Mouse (Mus musculus): Measurements from ENCODE around the gene Slc38a4.

The Slc38a4 gene

DNA sequence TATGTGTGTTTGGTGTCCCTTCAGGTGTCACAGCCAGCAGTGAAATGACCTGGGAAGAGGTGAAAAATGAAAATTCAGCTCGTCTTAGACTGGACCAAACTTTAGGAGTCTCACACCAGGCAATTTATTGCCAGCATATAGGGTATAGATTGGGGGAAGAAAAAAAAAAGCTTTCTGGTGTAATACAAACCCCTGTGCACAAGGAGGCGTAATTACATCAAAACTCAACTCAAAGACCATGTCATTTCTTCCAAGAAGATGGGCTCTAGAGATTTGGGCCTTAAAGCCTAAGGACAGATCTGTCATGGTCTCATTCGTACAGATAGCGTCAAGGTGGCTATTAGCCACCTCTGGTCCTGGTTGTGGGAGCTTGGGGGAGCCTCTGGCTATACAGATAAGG is 86.0 kb downstream of the Slc38a4 start:
- DNase-seq (ENCODE audit: low read depth, low spot score): no peak

DNA sequence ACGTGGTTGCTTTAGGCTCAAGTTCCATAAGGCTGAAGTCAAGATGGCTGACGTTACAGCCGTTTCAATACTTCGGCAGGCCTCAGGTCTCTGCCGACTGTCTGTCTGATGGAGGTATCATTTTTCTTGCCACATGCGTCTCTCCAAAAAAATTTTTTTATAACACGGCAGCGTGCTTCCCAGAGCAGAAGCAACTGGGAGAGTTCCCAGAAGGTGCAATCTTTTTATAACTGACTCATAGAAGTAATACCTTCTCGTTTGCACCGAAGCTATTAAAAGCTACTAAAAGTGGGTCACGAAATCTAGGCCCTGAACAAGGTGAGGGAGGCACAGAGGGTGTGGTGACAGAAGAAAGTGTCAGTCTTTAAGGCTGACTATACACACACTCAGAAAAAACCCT is 87.0 kb downstream of the Slc38a4 start:
- peak; percentile 50 for DNase-seq (ENCODE audit: low read depth, low spot score)

DNA sequence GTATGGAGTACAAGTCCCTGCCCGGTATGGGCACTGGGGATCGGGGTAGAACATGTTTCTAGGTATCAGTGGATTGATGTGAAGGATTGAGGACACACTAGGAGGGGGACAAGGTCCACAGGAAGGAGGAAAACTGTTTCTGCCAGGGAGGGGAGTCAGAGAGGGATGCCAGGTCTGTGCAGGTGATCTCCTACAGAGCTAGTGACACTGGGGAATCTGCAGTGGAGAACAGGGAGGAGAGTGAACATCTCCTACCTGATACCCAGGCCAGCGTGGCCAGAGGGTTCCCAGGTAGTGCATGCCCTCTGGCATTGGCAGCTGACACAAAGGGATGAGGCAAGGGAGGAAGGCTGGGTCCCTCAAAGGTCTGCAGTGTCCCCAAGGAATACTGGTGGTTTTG is 89.4 kb downstream of the Slc38a4 start:
- DNase-seq (ENCODE audit: low read depth, low spot score): no peak

DNA sequence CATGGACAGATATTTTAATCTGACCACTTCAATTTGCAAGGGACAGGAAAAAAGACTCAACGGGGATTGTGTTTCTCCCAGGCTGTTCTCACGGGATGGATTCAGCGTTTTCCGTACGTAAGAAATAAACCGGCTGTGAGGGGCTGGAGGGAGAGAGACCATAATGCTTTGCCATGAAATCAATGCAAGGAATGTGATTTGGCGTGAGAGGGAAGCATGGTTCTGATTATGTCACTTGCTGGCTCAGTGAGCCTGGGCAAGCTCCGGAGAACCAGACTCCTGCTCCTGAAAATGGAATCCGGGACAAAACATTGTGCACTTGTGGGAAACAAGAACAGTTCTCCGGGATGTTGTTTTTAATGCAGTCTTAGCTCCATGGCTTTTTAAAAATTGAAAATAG is 92.0 kb downstream of the Slc38a4 start:
- DNase-seq (ENCODE audit: low read depth, low spot score): no peak

DNA sequence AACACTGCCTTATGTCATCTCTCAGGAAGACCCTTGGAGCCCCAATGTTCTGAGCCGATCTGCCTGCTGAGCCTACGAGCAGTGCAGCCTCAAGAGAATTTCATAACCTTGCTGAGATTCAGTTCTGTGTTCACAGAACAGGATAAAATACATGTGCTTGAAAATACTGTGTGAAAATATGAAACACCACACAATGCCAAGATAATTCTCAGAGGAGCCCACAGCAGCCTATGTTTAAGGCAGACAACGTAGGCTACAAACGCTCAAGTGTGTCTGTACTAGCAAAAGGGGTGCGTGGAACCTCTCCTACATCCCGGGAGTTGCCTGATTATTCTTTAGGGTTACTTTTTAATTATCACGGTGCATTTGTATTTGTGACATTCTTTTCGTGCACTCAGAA is 92.4 kb downstream of the Slc38a4 start:
- DNase-seq (ENCODE audit: low read depth, low spot score): no peak

DNA sequence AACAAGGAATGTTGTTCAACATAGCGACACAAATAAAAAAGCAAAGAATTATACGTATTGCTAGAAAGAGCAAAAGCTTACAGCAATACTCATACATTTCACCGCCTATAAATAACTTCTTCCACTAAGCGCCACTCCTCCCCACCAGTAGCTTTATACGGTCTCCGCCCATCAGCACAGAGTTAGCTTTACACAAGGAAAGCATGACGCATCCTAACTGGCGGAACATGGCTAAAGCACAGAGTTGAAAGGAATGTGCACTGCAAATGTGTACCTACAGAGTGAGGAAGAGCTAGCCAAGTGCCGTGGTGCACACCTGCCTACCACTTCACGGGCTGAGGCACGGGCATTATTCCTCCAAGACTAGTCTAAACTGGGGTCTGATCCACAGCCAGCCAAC is 95.4 kb downstream of the Slc38a4 start:
- no peak for DNase-seq (ENCODE audit: low read depth, low spot score)

DNA sequence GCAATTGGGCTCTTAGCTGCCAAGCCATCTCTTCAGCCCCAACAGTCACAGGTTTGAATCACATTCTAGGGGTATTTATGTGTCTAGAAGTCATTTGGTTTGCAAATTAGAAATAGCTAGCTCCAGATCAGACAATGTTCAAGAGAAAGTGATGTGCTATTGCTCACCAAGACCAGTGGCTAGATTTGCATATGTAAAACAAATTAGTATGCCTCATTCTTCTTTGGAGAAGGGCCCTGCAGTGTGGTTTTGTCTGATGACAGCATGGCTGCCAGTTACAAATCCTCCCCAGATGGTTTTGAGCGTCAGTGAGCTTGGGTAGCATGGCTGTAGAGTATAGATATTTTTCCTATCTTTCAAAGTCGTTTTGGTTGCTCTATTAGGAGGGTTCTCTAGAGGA is 96.5 kb downstream of the Slc38a4 start:
- no peak for DNase-seq (ENCODE audit: low read depth, low spot score)

DNA sequence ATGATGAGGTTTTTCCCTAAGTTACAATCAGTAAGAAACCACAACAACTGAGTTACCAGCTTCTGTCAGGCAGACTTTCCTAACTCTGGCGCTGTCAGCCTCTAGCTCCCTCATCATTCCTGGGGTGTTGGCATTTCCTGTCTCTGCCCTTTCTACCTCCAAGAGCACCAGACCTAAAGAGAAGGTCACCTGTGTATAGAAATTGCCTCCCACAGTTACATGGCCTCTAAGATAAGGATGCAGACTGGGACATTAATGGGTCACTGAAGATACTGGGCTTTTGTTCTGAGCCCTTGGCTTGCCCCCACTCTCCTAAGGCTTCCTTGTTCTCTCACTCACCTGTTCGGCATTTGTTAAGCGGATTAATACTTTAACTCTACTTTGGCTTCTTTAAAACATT is 99.1 kb downstream of the Slc38a4 start:
- DNase-seq (ENCODE audit: low read depth, low spot score): no peak

DNA sequence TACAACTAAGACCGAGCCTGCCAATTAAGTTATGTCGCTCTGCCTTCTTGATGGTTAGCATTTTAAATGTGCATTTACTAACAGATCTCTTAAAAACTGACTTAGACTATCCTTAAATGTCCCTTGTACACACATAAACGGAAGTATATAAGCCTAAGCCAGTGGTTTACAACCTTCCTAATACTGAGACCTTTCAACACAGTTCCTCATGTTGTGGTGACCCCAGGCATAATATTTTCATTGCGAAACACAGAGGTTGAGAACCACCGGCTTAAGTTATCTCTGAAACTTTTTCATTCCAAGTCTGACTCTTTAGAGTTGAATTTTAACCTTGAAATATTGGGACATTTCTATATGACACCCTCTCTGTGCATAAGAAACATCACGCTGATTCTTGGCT is 101.4 kb downstream of the Slc38a4 start:
- no peak for DNase-seq (ENCODE audit: low read depth, low spot score)

DNA sequence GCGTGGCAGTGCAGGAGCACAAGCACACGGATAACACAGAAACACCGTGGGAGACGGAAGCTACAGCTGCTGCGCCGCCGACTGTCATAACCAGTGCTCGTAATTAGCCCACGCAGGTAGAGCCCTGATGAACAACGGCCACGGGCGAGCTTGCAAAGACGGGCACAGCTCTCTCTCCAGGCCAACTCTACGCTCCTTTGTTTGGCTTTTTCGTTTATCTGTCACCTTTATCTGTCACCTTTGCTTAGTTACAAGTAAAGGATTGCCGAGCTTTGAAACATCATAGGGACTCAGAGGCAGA is 101.9 kb downstream of the Slc38a4 start:
- DNase-seq (ENCODE audit: low read depth, low spot score): no peak

DNA sequence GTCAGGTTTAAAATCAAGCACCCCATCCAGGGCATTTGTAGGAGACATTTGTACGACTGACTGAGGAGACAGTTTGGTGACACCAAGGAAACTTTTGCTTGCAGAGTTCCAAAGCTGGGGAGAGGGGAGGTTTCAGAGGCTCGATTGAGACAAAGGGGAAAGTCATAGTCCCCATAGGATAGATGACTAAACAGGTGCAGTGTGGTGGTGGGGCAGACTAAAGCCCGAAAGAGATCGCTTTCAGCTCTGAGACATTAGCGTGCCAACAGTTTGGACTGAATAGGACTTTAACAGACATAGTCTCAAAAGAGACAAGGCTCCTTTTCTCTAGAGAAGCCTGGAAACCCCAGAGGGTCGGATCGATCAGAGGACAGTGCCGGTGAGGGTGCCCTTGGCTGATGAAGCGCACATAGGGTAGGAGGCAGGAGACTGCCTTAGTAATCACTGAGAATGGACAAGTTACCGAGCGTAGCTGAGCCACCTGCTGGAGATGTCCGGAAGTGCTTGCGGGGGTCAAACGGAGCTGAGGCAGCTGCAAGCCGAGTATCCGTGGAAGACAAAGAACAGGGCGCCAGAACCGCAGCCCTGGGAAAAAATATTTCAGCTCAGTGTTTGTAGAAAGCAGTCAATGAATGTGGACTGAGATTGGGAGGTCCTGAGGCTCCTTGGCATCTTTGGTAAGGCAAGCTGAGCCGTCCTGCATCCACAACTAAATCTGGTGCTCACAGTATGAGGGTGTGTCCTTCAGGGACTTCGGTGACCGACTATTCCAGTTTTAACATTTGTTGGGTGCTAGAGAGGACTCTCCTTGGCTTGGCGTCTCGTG is 102.4 kb downstream of the Slc38a4 start:
- no peak for DNase-seq (ENCODE audit: low read depth, low spot score)

DNA sequence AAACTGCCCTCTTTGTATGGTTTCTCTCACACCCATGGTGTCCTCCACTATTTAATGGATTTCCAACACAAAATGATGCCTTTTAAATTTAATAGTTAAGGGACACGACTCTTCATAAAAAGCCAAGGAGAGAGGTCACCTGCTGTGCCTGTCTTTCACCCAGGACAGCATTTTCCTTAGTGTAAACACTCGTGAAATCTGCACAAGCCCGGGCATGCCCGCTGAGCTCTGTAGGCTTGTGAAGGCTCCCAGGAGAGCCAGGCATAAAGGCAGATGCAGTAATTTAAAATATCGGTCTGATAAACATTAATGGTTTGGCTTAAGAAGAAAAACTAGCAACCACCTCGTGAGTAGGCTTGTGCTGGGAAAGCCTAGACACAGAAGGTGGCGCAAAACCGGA is 103.3 kb downstream of the Slc38a4 start:
- no peak for DNase-seq (ENCODE audit: low read depth, low spot score)

DNA sequence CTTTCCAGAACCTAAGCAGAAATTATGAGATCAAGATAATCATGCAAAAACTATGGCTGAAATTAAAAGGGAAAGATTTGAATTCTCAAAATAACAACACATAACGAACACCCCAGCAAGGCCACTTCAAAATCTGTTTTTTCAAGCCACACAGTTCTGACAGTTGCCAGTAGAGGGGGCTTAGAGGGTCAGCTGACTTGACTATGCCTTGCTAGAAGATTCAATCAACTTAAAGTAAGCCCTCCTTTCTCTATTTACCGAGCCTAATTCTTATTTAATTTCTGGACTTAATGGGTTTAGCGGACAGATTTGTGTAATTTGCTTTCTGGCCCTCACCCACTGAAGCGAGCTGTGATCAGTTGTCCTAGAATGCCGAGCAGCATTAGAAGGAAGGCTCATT is 104.0 kb downstream of the Slc38a4 start:
- DNase-seq (ENCODE audit: low read depth, low spot score): no peak

DNA sequence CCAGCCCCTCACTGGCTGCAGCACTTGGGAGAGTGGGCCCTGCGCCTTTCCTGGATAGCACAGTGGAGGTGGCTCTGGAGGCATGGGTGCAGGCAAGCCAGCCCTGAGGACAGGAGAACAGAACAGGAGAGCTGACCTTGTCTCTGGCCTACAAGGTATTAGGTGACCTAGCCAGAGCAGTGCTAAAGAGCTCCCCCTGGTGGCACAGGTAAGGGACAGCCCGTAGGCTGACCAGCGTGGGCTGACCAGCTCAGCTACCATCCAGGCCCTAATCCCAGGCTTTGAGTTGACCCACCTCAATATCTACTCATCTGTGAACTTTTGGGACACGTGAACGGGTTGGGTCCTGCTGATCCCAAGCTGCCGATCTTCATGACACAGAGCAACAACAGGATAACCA is 107.3 kb downstream of the Slc38a4 start:
- DNase-seq (ENCODE audit: low read depth, low spot score): no peak

All from telencephalon, adult 2 months (tissue).